Mouse (Mus musculus) ES-CJ7 (cell line): ENCODE results near the gene Rtraf.
"Not testable (repeated sequence)": the region's sequence is repeated elsewhere in the genome, so short reads cannot be mapped to it uniquely, and the experiment has no call there.

Experiments used
- DNase-seq: peaks from one replicate; pipeline ENCODE4 v3.0.0; 2011; ENCODE audit warnings: low read depth, low spot score

Rtraf gene

DNA sequence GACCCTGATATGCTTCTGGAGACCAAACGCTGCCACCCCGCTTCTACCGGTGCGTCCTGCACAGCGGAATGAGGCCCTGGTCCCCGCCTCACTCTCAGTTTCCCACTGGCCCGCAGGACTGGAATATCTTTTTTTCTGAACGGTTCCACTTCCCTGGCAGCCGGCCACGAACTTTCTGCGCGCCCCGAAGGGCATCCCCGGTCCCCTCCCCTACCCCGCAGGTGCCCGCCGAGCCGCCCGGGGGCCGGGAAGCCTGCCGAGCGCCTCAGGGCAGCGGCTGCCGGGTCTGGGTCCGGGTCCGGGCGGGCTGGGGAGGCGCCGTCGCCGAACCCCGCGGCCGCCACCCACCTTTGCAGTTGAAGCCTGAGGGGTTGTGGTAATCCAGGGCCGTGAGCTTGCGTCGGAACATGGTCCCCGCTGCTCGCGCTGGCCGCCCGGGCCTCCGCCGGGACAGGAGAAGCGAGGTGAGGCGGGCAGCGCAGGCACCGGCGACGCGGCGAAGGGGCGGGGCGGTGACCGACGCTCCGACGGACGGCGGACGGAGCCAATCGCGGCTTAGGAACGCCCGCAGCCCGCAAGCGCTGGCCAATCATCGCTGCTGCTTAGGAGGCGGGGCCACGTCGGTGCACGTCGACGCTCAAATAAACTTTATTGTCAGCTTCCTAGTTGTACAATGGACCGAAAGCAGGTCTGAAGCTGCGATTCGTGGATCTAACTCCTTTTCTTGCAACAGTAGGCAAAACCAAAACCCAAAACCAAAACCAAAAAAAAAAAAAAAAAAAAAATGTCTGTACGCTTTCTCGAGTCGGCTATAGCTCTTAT is at the start of gene Rtraf:
Rtraf (minus strand) TSS at position 504 of the 822 bp plus-strand sequence.
- DNase-seq = peak; percentile 94

DNA sequence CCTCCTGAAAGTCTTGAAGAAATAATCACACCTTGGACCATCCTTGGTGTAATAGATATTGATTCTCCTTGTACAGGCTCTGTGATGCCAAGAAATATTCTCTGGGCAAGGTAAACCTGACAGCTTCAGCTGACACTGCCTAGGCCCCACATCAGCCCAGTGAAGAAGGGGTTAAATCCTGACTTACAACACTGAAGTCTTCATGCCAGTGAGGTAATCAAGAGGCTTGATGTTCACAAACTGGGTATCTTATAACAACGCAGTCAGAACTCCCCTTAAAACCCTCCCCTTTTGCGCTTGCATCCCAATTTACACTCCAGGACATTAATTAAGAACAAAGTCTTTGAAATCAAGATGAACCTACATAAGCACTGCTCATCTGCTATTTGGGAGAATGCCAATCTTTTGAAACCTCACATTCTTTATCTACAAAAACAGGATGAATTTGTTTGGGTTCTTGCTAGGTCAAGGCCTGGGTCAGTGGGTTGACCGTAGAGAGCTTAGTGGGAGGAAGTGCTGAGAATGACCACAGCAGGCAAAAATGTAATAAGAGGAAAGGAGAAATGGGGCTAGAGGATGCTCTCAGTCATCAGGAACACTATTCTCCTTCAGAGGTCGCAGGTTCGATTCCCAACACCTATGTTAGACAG is 43.8 kb upstream of the Rtraf start:
- no peak for DNase-seq

DNA sequence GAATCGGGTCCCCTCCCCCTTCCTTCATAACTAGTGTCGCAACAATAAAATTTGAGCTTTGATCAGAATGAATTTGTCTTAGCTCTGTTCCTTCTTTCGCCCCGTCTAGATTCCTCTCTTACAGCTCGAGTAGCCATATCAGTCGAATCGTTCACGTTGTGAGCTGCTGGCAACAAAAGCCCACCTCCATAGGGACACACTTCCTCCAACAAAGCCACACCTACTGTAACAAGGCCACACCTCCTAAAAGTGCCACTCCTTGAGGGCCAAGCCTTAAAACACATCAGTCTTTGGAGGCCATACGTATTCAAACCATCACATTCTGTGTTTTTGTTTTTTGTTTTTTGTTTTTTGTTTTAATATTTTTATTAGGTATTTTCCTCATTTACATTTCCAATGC is 41.5 kb upstream of the Rtraf start:
- not testable (repeated sequence) for DNase-seq

DNA sequence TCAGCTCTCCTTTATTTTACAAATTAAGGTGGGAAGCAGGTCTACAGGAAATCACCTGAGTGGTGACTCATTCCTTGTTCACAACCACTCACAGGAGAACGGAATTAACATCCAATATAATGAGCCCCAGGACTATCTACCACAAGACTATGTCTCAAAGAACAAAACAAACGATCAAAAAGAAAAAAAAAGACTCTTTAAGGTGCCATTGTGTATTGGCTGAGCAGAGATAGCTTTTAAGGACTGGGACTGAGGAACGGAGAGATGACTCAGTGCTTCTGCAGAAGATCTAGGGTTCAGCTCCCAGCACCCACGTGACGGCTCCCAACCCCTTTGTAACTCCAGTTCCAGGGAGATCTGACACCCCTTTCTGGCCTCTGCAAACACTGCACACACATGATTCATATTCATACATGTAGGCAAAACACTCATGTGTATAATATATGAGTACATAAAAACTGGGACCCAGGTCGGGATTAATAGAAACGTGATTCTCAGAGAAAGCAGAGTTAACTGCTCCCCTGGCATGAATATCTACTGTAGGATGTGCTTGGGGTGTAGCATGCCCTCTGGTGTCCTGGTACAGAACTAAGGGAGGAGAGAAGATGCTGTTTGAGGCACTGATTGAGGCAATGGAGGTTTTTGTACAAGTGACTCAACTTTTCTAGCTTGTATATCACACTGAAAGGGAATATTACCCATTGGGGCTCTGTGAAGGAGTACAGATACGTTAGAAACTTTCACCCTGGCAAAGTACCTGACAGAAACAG is 37.9 kb upstream of the Rtraf start:
- DNase-seq = peak; percentile 80

DNA sequence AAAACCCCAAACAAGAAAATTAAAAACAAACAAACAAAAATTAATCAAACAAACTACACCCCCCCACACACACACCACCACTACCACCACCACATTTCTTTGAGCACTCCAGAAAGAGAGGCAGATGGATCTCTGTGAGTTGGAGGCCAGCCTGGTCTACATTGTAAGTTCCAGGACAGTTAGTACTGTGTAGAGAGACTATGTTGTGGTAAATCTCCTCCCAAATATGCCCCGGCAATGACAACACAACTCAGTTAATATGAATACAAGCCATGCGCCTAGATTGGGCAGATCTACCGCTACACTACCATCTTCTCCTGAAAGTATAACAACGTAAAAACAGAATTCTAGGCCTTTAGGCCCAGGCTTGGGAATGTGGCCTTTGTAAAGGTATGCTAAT is 36.7 kb upstream of the Rtraf start:
- DNase-seq = peak; percentile 32

DNA sequence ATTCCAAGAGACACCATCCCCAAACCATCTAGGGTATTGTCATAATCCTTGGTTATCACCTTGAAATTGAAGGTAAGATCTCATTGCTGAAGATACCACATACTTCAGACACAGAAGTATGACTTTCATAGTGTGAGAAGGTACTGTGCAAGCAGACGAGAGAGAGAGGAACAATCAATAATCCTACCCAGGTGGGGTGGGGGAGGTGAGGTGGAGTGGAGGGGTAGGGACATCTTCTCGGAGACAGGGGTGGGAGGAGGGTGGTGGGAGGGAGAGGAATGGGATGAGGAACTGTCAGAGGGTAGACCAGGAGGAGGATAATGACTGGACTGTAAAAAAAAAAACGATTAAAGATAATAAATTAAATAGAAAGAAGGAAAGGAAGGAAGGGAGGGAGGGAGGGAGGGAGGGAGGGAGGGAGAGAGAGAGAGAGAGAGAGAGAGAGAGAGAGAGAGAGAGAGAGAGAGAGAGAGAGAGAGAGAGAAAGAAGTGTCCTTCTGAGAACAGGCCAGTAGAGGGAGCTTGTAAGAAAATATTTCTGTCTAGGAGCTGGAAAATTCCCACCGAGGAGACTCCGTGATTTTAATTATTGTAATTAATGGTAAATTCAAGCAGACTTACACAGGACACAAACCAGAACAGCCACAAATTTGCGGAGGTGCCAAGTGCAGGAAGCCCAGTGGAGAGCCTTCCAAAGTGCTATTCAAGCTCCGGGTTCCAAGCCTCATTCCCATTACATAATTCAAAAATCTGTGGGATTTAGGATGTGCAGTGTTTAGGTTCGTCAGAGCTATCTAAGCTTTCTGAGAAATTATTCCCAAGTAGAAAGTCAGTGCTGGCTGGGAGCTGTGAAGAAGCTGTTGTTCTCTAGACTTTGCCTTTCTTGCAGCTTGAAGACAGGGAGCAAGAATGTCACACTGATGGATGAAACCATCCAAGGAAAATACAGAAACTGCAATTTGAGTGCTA is 35.5 kb upstream of the Rtraf start:
- DNase-seq = peak; percentile 46

DNA sequence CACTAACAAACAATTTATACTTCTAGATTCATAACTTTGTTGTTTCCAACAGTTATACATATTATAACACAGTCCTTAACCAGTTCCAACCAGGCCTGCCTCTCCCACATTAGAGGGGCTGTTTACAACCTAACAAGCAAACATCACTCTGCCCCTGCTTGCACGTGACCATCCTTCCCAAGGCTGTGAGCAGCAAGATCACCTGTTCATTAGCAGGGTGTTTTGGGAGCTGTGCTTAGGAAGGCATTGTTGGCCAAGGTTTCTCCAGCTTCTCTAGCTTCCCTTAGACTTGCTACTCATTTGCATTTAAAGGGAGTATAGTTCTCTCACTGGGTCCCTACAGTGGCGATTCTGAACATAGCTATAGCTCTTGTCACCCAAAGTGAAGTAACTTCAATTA is 34.7 kb upstream of the Rtraf start:
- DNase-seq = peak; percentile 82

DNA sequence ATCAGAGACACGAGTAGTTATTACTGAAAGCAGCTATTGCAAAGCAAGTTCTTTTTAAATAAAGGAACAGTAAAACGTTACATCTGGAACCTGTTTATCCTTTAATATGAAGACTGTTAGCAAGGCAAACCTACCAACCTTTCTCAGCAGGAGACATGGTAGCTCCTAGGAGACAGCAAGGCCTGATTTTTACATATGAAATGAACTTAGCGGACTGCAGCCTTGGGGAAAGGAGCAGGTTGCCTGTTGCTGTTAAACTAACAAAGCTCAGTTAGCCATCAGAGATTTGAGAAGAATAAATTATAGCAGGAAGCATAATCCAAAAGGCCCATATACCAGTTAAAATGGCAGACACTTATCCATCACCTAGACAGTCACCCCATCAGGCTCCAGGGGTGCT is 29.8 kb upstream of the Rtraf start:
- DNase-seq = peak; percentile 67

DNA sequence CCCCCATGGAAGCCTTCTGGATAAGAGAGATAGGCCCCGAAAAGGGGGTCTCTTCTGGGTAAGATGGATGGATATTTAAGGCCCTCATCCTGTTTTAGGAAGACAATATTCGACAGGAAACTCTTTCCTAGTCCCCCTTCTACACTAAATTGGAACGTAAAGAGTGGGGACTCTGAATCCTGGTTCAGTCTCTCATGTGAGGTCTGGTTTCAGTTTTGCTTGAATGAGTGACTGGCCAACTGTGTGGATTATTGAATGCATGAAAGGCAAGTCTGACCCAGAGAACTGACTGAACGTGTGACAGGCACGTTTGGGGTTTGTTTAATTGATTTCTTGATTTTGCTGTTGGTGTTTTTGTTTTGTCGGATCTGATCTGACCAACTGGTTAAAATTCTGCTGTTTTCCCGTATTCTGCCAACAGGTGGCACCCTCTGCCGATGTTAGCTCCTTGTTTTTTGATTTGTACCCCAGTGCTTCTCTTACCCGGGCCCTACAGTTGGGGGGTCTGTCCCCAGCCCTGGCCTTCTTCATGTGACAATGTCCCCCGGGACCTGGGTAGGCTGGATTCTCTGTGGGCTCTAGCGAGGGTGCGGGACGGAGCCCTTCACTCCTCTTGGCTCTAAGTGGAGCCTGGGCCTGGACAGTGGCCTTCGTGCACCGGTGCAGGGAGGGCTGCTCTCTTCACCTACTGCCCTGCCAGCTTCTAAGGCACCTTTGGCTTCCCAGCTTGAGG is 16.1 kb upstream of the Rtraf start:
- peak; percentile 63 for DNase-seq

DNA sequence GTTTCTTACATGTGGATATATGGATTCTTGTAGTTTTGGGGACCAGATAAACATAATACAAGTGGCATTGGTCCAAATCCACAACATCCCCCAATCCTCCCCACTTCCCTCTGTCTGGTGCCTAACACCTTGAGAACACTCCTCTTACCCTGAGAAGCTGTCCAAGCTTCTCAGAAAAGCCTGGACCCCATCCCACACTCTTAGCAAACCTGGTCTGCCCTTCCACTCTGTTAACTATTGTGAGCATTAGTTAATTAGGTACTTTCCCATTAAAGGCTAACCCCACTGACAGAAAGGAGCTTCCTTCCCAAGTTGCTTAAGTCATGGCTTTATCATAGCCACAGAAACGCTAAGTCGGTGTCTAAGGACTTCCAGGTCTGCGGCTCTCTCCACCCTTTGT is 12.7 kb upstream of the Rtraf start:
- DNase-seq = no peak

DNA sequence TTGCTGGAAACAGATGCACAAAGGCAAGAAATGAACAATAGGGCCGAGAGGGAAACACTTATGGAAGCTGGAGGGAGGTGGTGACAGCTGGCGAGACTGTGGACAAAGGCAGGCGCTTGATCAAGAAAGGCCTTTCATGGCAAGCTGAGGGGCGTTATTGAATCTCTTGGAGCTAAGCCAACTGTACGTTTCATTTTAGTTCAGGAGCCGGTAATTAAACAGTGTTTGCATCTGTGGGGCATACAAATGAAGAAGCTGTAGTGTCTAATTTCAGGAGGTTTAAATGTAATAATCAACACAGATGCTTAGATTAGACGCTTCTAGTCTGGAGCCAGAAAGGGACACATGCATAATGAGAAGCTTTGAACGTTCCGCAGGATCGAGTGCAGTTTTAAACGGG is 1.9 kb upstream of the Rtraf start:
- DNase-seq = no peak

DNA sequence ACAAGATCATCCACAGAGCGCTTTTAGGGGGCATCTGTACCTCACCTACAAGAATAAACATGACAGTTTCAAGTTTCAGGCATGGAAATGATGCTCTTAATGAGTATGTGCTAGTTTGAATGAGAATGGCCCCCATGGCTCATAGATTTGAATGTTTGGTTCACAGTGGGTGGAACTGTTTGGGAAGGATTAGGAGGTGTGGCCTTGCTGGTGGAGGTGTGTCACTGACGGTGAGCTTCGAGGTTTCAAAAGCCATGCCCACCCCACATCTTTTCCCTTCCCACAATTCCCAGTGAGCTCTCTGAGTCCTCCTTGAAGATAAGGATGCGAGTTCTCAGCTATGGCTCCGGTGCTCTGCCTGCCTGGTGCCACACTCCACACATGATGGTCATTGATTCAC is 1.9 kb downstream of the Rtraf start:
- DNase-seq = peak; percentile 41

DNA sequence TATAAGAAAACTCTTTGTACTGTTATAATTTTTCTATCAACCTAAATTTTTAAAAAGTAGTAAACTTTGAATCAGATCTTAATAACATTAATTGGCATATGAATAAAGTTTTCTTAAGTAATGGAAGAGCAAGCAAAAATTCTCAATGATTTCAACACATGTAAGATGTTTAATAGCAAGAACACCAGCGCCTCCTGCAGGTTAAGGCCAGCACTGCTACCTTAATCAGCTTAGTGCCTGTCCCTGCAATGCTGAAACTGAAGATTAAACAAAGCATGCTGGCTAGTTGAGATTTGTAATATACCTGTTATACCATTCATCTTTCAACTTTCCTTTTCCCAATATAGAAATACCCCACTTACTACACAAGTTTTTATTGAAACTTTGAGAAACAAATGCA is 5.7 kb downstream of the Rtraf start:
- peak; percentile 66 for DNase-seq

DNA sequence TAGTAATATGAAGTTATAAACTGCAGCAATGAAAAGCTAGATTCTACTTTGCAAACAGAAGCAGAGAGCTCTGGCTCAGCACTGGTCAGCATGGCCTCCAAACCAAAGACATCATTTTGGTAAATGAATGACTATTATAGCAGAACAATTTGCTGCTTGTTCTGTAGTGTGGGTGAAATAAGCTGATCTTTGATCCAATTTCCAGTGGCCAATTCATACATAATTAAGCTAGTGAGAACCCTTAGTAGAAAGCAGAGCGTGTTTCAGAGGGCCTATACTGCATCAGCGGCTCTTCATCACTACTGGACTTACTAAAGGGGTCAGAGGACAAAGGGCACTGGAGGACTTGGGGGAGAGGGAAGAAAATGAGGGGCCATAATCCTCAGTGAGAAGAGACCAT is 10.6 kb downstream of the Rtraf start:
- no peak for DNase-seq

DNA sequence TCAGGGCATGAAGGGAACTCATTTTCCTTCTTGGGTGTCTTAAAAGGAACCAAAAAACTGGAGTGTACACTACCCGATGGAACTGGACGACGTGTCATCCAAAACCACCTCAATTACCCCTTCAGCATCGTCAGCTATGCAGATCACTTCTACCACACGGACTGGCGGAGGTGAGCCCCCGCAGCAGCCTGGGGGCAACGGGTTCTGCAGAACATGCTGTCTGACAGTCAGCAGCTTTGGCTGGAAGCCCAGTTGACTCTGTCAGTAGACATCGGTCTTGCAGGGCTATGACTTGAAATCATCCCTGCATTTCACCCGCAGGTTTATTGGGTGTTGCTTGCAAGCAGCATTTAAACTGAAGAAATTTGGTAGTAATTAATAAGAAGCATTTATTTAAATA is 13.7 kb downstream of the Rtraf start:
- no peak for DNase-seq

DNA sequence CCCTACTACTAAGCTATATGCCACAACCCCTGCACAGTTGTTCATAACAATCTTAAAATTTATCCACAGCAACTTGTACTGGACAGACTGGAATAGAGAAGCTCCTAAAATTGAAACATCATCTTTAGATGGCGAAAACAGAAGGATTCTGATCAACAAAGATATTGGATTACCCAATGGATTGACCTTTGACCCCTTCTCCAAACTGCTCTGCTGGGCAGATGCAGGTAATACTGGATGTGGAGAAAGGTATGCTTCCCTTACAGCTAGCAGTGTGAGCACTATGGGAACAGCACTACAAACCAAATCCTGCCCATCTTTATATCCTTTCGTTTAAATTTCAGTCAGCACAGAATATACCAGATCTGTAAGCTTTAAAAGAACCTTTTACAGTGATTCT is 15.8 kb downstream of the Rtraf start:
- DNase-seq = no peak

DNA sequence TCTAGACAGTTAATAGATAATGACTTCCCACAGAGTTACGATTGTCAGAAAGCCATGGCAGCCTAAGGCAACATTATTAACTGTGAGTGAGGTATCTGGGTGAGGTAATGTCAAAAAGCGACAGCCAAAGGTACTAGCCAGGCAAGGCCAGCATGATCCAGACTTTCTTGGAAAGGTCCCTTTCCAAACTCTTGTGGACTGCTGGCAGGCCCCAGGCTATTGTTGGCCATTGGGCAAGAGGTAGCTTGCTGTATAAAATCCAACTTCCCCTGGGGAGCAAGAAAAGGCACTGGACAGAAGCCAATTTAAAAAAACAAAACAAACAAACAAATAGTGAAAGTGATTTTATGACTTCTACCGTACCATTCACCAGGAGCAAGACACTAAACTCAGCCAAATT is 16.3 kb downstream of the Rtraf start:
- no peak for DNase-seq

DNA sequence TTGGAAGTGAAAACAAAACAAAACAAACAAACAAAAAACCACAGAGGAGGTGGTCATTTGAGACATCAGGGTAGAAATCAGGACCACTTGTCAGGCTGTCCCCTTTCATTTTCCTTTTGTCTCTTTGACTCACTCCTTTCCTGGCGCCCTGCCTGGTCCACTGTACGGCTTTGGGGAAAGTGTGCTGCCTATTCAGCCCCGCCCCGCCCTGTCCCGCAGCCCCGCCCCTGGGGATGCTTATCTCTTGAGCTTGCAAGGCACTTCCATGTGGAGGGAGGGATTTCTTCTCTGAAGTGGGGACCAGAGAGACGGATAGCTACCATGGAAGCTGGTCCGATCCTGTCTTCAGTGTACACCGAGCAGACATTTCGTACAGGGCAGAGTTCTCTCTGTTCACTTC is 20.0 kb downstream of the Rtraf start:
- peak; percentile 49 for DNase-seq

DNA sequence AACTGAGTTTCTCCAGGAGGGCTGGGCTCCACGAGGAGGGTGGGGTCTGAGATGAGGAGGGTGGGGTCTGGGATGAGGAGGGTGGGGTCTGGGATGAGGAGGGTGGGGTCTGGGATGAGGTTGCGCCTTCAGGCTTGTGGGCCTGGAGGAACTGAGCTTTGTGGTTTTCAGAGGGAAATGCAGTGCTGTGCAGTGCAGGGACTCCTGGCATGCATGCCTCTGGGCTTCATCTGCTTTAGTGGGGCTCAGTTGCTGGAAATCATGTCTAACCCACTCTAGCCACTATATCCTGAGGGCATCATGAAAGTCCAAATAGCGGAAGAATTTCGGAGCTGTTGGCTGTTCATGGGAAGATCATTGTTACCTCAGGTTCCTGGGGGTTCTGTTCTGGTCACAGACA is 20.4 kb downstream of the Rtraf start:
- peak; percentile 17 for DNase-seq

DNA sequence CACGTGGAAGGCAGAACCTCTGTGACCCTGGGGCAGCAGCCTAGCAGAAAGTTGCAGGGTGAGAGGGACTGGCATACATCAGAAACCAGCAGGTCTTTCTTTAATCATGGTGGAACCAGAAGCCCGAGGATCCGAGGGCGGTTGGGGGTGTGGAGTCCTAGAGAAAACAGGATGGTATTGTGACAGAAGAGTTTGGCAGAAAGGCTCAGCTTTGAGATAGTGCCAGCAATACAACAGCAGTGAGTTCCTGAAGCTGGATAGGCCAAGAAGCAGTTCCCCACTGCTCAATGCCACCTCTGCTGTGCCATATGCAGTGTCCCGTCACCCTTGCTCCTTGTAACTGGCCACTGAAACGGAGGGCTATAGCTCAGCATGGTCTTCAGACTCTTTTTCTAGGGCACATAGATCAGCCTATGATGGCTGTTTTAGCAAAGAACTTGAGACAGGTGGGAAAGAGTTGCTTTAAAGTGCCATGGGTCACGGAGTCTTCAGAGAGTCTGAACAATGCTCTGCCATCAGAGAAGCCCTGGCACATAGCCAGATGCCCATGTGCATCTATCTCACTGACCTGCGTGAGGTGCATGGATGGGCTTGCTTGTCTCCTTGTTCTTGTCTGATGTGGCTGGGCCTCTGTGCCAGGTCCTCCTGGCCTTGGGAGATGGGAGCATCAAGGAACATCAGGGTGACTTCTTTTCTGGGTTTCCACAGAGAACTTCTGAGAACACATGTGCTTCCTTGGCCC is 22.0 kb downstream of the Rtraf start:
- no peak for DNase-seq
